In the genomic region with DNA sequence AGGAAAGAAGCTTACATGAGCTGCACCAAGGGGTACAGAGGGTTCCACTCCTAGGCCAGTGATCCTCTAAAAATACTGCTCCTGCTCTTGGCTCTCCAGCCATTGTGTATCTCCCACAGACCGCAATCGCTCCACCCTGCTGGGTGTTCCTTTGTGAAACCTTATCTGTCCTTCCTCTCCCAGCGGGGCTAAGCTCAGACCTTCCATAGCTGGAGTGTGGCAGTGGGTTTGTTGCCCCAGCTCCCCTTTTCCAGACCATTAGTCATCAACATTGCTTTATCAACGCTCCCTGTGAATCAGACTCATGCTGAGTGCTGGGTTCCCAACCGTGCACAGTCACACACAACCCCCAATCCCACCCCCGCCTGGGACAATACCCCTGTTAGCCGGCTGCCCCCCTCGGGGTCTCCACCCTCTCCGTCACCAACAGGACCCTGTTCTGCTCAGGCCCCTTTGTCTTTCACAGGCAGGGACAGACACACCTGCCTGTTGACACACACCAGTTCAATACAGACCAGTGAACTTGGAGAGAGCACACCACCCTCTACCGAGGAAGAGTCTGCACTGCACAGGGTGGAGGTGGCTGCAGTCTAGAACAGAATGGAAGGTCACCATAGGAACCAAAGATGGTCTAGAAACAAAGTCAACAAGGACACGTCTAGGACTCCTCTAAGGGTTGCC, we compare ENCODE assay signal across 9 mouse cellular contexts. TPM values are rescaled to one million over a fixed set of nuclear protein-coding genes. Genes with fewer than 3 reads are reported as not detected.
DNase-seq lines count a peak whose midpoint lies in the region; ATAC-seq and TF ChIP-seq lines count a peak whose summit lies in the region.
"Had no signal": no experiment of that assay in that cellular context is flagged by ENCODE, and none has a peak within 500 bp of the region (broad histone marks: within the 10 kb centered on the region; RNA-seq: fewer than 3 reads in every experiment).

No protein-coding gene starts in this region.

- no peak for DNase-seq in heart, postnatal 4 days
- no peak for DNase-seq in lung, embryonic 14.5 days
- no peak for DNase-seq in lung, postnatal 14 days
- no peak for DNase-seq in embryonic facial prominence, embryonic 14.5 days (ENCODE audit: low spot score)
- no peak for DNase-seq in layer of hippocampus, adult 18-20 months (ENCODE audit: low spot score in 2 of 2)

- no peak overlapping the region for H3K9ac ChIP-seq in heart, embryonic 13.5 days
- no peak overlapping the region for H3K9ac ChIP-seq in lung, embryonic 14.5 days
- H3K9ac ChIP-seq in embryonic facial prominence, embryonic 14.5 days (ENCODE audit: low read depth, low read length) = no peak overlapping the region
- H3K9ac ChIP-seq in stomach, embryonic 14.5 days (replicated peaks; ENCODE audit: low read depth, low read length) = no peak overlapping the region
- H3K9ac ChIP-seq: embryonic facial prominence, embryonic 12.5 days had no signal

- H3K4me2 ChIP-seq in heart, embryonic 13.5 days = no peak overlapping the region
- no peak overlapping the region for H3K4me2 ChIP-seq in lung, embryonic 14.5 days
- H3K4me2 ChIP-seq in embryonic facial prominence, embryonic 14.5 days (ENCODE audit: low read depth, low read length) = no peak overlapping the region
- no peak overlapping the region for H3K4me2 ChIP-seq in stomach, embryonic 14.5 days (replicated peaks; ENCODE audit: low read depth, low read length)
- H3K4me2 ChIP-seq: embryonic facial prominence, embryonic 12.5 days had no signal

- TF ChIP-seq CTCF in lung, embryonic 14.5 days (IDR thresholded peaks at IDR 0.05; ENCODE audit: low read depth) = no peak; the same call in 1 of the 2 replicates

- no peaks in the 10 kb centered on the region for H3K9me3 ChIP-seq in heart, embryonic 13.5 days
- no peaks in the 10 kb centered on the region for H3K9me3 ChIP-seq in lung, embryonic 14.5 days (ENCODE audit: low read depth, low read length)
- H3K9me3 ChIP-seq in embryonic facial prominence, embryonic 14.5 days (ENCODE audit: control insufficient read depth, low read length) = no peaks in the 10 kb centered on the region
- H3K9me3 ChIP-seq in stomach, embryonic 14.5 days (ENCODE audit: control insufficient read depth, low read depth, low read length) = no peaks in the 10 kb centered on the region
- H3K9me3 ChIP-seq: embryonic facial prominence, embryonic 12.5 days had no signal

- H3K4me3 ChIP-seq in heart, embryonic 13.5 days = no peak overlapping the region
- H3K4me3 ChIP-seq in lung, embryonic 14.5 days (ENCODE audit: low read depth, low read length) = no peak overlapping the region
- no peak overlapping the region for H3K4me3 ChIP-seq in embryonic facial prominence, embryonic 14.5 days (ENCODE audit: low read depth, low read length)
- H3K4me3 ChIP-seq in stomach, embryonic 14.5 days (ENCODE audit: low read depth, low read length) = no peak overlapping the region
- H3K4me3 ChIP-seq: embryonic facial prominence, embryonic 12.5 days had no signal

- 0 out of 2 replicates have a peak overlapping the region, but pooled peaks have one; percentile 15 for H3K27ac ChIP-seq in heart, embryonic 13.5 days (replicated peaks)
- 0 out of 2 replicates have a peak overlapping the region, but pooled peaks have one; percentile 36 for H3K27ac ChIP-seq in lung, embryonic 14.5 days (ENCODE audit: low read depth)
- no peak overlapping the region for H3K27ac ChIP-seq in embryonic facial prominence, embryonic 14.5 days (replicated peaks; ENCODE audit: low read depth, low read length)
- no peak overlapping the region for H3K27ac ChIP-seq in stomach, embryonic 14.5 days (ENCODE audit: low read length)
- H3K27ac ChIP-seq: embryonic facial prominence, embryonic 12.5 days had no signal

- no peak for ATAC-seq in heart, embryonic 13.5 days (ENCODE audit: extremely low read depth, insufficient number of reproducible peaks, low FRiP score, low TSS enrichment)
- ATAC-seq in lung, embryonic 14.5 days (ENCODE audit: insufficient read depth) = peak; percentile 40; the same call in 1 of the 2 replicates
- peak; percentile 58; the same call in 1 of the 2 replicates for ATAC-seq in embryonic facial prominence, embryonic 14.5 days (ENCODE audit: low read depth)
- 0 out of 2 replicates have a peak, but pooled peaks have one; percentile 37 for ATAC-seq in stomach, embryonic 14.5 days (ENCODE audit: insufficient number of reproducible peaks, insufficient read depth, low FRiP score, low read depth)
- ATAC-seq in erythroid progenitor cell, adult 5-6 weeks (replicated peaks; ENCODE audit: low FRiP score, poor library complexity, severe bottlenecking) = no peak

- H3K27me3 ChIP-seq in heart, embryonic 13.5 days (replicated peaks) = no peaks in the 10 kb centered on the region
- H3K27me3 ChIP-seq in lung, embryonic 14.5 days (ENCODE audit: insufficient read depth, low read length) = no peaks in the 10 kb centered on the region
- H3K27me3 ChIP-seq in embryonic facial prominence, embryonic 14.5 days (replicated peaks; ENCODE audit: control insufficient read depth, insufficient read depth, low read length) = no peaks in the 10 kb centered on the region
- no peaks in the 10 kb centered on the region for H3K27me3 ChIP-seq in stomach, embryonic 14.5 days (ENCODE audit: control insufficient read depth, insufficient read depth, low read length)
- H3K27me3 ChIP-seq: embryonic facial prominence, embryonic 12.5 days had no signal

- WGBS in heart, embryonic 13.5 days = 23% methylated on average over 11 of the region's 11 CpGs
- WGBS in lung, embryonic 14.5 days = 36% methylated on average over 11 of the region's 11 CpGs
- 32% methylated on average over 11 of the region's 11 CpGs for WGBS in embryonic facial prominence, embryonic 14.5 days
- whole genome bisulfite sequencing in stomach, embryonic 14.5 days = 49% methylated on average over 11 of the region's 11 CpGs

- H3K36me3 ChIP-seq in heart, embryonic 13.5 days = no peaks in the 10 kb centered on the region
- H3K36me3 ChIP-seq in lung, embryonic 14.5 days (ENCODE audit: insufficient read depth) = no peaks in the 10 kb centered on the region
- no peaks in the 10 kb centered on the region for H3K36me3 ChIP-seq in embryonic facial prominence, embryonic 14.5 days (ENCODE audit: control insufficient read depth, insufficient read depth, low read length)
- H3K36me3 ChIP-seq in stomach, embryonic 14.5 days (ENCODE audit: control insufficient read depth, insufficient read depth, low read length) = no peaks in the 10 kb centered on the region
- H3K36me3 ChIP-seq: embryonic facial prominence, embryonic 12.5 days had no signal

- H3K4me1 ChIP-seq in heart, embryonic 13.5 days = peaks cover 59% of the 10 kb centered on the region
- no peaks in the 10 kb centered on the region; the same call in 1 of the 2 replicates for H3K4me1 ChIP-seq in lung, embryonic 14.5 days (ENCODE audit: insufficient read depth)
- peaks cover 5% of the 10 kb centered on the region; the same call in 1 of the 2 replicates for H3K4me1 ChIP-seq in embryonic facial prominence, embryonic 14.5 days (ENCODE audit: control insufficient read depth, insufficient read depth, low read length)
- no peaks in the 10 kb centered on the region for H3K4me1 ChIP-seq in stomach, embryonic 14.5 days (ENCODE audit: control insufficient read depth, insufficient read depth, low read length)

RNA-seq across cellular contexts. Expression of gene Csrp1, which starts 44.3 kb away (rescaled TPM):
- polyA plus RNA-seq in heart, embryonic 13.5 days (2015; fragmentation: Nextera tagmentation; extraction: Ambion mirVana) = 207 and 208 TPM in 2 replicates
- 100 to 1,000 TPM; 262 to 267 TPM for total RNA-seq in heart, postnatal 4 days (2021)
- 271 and 297 TPM in 2 replicates for polyA plus RNA-seq in lung, embryonic 14.5 days (2014; fragmentation: Nextera tagmentation; extraction: Ambion mirVana)
- polyA plus RNA-seq in embryonic facial prominence, embryonic 14.5 days (2014; fragmentation: Nextera tagmentation; extraction: Ambion mirVana) = 112 and 119 TPM in 2 replicates
- polyA plus RNA-seq in stomach, embryonic 14.5 days (2014; fragmentation: Nextera tagmentation; extraction: Ambion mirVana) = 232 and 265 TPM in 2 replicates
- 100 to 1,000 TPM; 272 to 277 TPM for total RNA-seq in layer of hippocampus, adult 18-20 months (2021)
- 46.5 and 48.6 TPM in 2 replicates for total RNA-seq in erythroid progenitor cell, adult 5-6 weeks (2015; ENCODE audit: low replicate concordance)
- total RNA-seq in erythroid progenitor cell, adult 5-6 weeks (2017; ENCODE audit: low replicate concordance) = 31.8 and 44.7 TPM in 2 replicates

Comparison
In these comparisons a context has a peak if more than half of its experiments do, and no peak if none do; other contexts are left out.
1. ATAC-seq: peak in lung, embryonic 14.5 days (single experiment), embryonic facial prominence, embryonic 14.5 days (single experiment) and stomach, embryonic 14.5 days (single experiment); none in heart, embryonic 13.5 days (single experiment) and erythroid progenitor cell, adult 5-6 weeks (single experiment).
2. H3K27ac ChIP-seq: peak in heart, embryonic 13.5 days (single experiment) and lung, embryonic 14.5 days (single experiment); none in embryonic facial prominence, embryonic 14.5 days (single experiment) and stomach, embryonic 14.5 days (single experiment).